Mouse (Mus musculus) neural tube, embryonic 13.5 days (tissue): ENCODE measurements around the gene Ctbp2. TPM values are rescaled to one million over a fixed set of nuclear protein-coding genes. Genes with fewer than 3 reads are reported as not detected.

Source experiments
- ATAC-seq: fragments of 200-750 bp; cut with Nextera tagmentation; 2 replicates; pipeline ENCODE4 v1.8.0; 2017; ENCODE audit warnings: low read depth, mild to moderate bottlenecking, moderate TSS enrichment, moderate library complexity
- H3K27ac ChIP-seq: fragments of 300-500 bp; sonication (generic); replicated peaks from 2 replicates; pipeline ENCODE4 v1.5.1; 2015; ENCODE audit warnings: moderate library complexity, mild to moderate bottlenecking, inconsistent platforms
- H3K27me3 ChIP-seq: fragments of 300-500 bp; sonication (generic); 2 replicates; pipeline ENCODE4 v1.6.1; 2015; ENCODE audit warnings: mild to moderate bottlenecking, inconsistent platforms
- H3K36me3 ChIP-seq: fragments of 300-500 bp; sonication (generic); 2 replicates; pipeline ENCODE4 v1.6.1; 2015; ENCODE audit warnings: mild to moderate bottlenecking, inconsistent platforms
- H3K4me1 ChIP-seq: fragments of 300-500 bp; sonication (generic); replicated peaks from 2 replicates; pipeline ENCODE4 v1.6.1; 2015; ENCODE audit warnings: inconsistent platforms
- H3K4me2 ChIP-seq: fragments of 300-500 bp; sonication (generic); 2 replicates; pipeline ENCODE4 v1.6.1; 2015; ENCODE audit warnings: inconsistent platforms, mild to moderate bottlenecking, moderate library complexity
- H3K4me3 ChIP-seq: fragments of 300-500 bp; sonication (generic); 2 replicates; pipeline ENCODE4 v1.5.1; 2015; ENCODE audit warnings: mild to moderate bottlenecking, inconsistent platforms
- H3K9ac ChIP-seq: fragments of 300-500 bp; sonication (generic); 2 replicates; pipeline ENCODE4 v1.6.1; 2015; ENCODE audit warnings: moderate library complexity, mild to moderate bottlenecking, inconsistent platforms
- H3K9me3 ChIP-seq: fragments of 300-500 bp; sonication (generic); 2 replicates; pipeline ENCODE4 v1.6.1; 2016; ENCODE audit warnings: inconsistent platforms
- WGBS: fragments of 180-500 bp; shearing (Covaris S2); methylation state at CpG from one replicate; pipeline ENCODE4 v1.1.7; 2015; 5-methylcytosine and 5-hydroxymethylcytosine counted together
- polyA plus RNA-seq: library from polyadenylated mRNA; unstranded; fragments of >200 nt; fragmentation: Nextera tagmentation; extraction: Ambion mirVana; gene quantifications from 2 replicates; pipeline ENCODE4 v1.2.1, GENCODE M21; 2015

The Ctbp2 gene
- polyA plus RNA-seq, 1 experiment from 2014 or later = 73.1 TPM

DNA sequence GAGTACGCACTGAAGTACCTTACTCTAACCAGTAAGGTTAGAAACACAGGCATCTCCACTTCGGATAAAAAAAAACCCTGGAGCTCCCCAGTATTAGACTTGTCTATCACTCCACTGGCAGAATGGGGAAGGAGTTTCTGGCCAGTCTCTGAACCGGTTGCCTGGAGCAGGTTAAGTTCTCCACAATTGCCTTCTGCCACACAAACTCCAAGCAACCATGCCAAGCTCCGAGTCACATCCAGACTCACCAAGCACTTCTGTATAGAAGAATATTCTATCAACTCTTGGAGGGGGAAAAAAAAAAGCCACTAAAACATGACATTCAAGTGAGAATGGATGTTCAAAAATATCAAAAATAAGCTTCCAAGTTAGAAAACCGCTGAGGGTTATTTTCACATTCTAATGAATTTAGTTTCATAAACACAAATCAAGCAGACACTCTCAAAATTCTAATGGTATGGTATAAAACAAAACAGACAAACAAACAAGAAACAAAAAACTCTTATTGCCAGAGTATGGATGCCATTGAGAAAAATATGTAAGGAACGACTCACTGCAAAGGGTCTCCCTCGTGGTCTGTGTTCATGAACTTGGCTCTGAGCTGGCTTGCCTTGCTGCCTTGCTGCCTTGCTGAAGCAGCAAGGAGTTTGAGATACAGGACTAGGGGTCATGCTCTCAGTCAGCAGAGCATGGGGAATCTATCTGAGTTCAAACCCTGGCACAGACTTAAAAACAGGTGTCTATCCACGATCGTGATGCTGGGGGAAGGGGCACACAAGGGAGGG, 29.3 kb downstream of the Ctbp2 start:
- Histone ChIP-seq H3K4me3 (no peak overlapping the region), H3K27ac (no peak overlapping the region), H3K36me3 (no peaks in the 10 kb centered on the region), H3K9ac (no peak overlapping the region), H3K4me1 (peaks cover 53% of the 10 kb centered on the region), H3K27me3 (no peaks in the 10 kb centered on the region), H3K9me3 (no peaks in the 10 kb centered on the region), H3K4me2 (no peak overlapping the region)
- 87% methylated on average over 9 of the region's 9 CpGs for WGBS
- ATAC-seq = no peak

DNA sequence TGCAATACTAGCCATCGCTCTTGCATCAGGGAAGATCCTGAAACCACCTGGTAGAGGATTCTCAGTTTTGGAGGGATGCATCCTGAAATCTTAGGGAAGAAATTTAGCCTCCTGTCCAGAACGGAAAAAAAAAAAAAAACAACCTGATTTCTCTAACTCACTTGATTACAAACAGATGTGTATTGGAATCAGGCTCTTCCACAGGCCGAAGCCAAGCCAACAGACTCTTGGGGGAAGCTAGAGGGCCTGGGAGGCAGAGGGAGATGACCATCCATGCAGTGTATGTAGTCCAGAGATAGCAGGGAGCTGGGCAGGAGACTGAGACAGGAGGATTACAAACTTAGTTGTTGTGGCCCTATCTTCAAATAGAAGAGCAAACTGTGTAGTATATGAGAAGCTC, 30.0 kb downstream of the Ctbp2 start:
- peaks cover 52% of the 10 kb centered on the region for H3K4me1 ChIP-seq
- no peak overlapping the region for H3K4me2 ChIP-seq
- no peak overlapping the region for H3K9ac ChIP-seq
- 86% methylated on average over 3 of the region's 3 CpGs for WGBS
- no peaks in the 10 kb centered on the region for H3K9me3 ChIP-seq
- H3K4me3 ChIP-seq = no peak overlapping the region
- no peaks in the 10 kb centered on the region for H3K36me3 ChIP-seq
- ATAC-seq = no peak
- no peaks in the 10 kb centered on the region for H3K27me3 ChIP-seq
- H3K27ac ChIP-seq = no peak overlapping the region

DNA sequence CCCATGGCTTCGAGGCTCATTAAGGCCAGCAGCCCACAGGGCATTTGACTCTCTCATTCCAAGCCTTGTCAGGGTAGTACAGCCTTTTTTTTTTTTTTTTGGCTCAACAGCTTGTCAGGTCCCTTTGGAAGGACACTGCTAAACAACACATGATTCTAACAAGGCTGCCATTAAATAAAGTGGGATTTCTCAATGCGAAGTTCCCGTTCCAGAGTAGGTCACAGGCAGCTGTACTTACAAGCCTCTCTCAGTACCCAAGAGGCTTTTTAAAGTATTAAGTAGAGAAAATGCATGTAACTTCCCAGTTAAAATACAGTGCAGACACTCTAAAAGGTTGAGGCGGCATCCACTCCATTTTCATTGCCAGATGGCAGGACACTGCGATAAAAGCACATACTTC, 30.4 kb downstream of the Ctbp2 start:
- WGBS = 86% methylated on average over 5 of the region's 5 CpGs
- no peak overlapping the region for H3K9ac ChIP-seq
- H3K27me3 ChIP-seq = no peaks in the 10 kb centered on the region
- no peak overlapping the region for H3K27ac ChIP-seq
- ATAC-seq = no peak
- H3K4me2 ChIP-seq = no peak overlapping the region
- H3K9me3 ChIP-seq = no peaks in the 10 kb centered on the region
- peaks cover 52% of the 10 kb centered on the region for H3K4me1 ChIP-seq
- H3K36me3 ChIP-seq = no peaks in the 10 kb centered on the region
- no peak overlapping the region for H3K4me3 ChIP-seq

- H3K27me3 ChIP-seq = no peaks in the 10 kb centered on the region
- peaks cover 47% of the 10 kb centered on the region for H3K4me1 ChIP-seq
- ATAC-seq = no peak
- 94% methylated on average over 4 of the region's 4 CpGs for WGBS
- no peak overlapping the region for H3K4me3 ChIP-seq
- H3K27ac ChIP-seq = no peak overlapping the region
- H3K9ac ChIP-seq = no peak overlapping the region
- H3K36me3 ChIP-seq = no peaks in the 10 kb centered on the region
- no peaks in the 10 kb centered on the region for H3K9me3 ChIP-seq
- no peak overlapping the region for H3K4me2 ChIP-seq
Measured at GRCm38 (mm10) chr7:133090641-133091040, 33.5 kb downstream of the Ctbp2 start.

DNA sequence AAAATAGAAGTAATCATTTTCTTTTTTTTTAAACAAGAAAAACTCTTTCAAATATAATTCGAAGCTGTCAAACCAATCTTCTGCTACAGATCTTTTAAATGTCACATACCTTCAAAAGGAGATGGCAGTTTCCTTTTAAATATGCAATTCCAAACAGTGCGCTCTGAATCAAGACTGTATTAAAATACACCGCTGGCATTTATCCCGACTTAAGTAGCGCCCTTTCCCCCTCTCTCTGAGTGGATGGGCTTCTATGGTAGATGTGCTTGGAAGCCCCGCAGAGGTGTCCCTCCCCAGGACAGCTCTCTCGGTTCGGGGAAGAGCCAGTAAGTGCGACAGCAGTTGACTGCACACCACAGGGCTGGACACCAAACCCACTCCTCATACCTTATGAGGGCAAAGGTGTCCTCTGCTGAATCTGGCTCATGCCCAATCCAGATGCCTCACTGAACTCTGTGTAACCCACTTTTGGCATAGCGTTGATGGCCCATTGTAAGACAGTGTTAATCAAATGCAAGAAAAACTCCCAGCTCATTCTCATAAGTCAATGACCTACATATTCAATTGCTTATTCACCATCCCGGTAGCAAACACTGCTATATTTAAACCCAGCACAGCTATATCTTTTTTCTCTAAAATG, 34.4 kb downstream of the Ctbp2 start:
- peaks cover 50% of the 10 kb centered on the region for H3K4me1 ChIP-seq
- WGBS = 74% methylated on average over 11 of the region's 11 CpGs

DNA sequence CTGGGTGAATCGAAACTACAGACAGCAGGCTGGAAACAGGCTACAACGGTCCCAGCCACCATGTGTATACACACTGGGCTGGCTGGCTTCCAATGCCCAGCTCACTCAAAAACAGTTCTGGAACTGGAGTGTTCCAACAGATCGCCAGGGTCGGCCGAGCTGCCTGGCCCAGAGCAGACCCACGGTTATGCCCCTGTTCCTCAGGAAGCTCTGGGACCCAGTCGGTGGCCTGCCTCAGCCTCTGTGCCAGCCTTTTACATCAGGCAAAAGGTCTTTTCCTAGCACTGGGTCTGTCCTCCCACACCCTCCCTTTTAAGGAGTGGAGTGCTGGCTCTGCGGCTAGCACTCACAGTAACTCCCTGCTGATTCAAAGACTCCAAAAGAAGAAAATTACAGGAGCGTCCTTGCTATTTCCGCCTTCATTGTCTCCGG, 35.3 kb downstream of the Ctbp2 start:
- peaks cover 53% of the 10 kb centered on the region for H3K4me1 ChIP-seq
- no peaks in the 10 kb centered on the region for H3K9me3 ChIP-seq
- H3K4me2 ChIP-seq = peak overlapping the region; percentile 9
- WGBS = 37% methylated on average over 11 of the region's 11 CpGs
- peak; percentile 58 for ATAC-seq
- H3K27me3 ChIP-seq = no peaks in the 10 kb centered on the region
- no peak overlapping the region for H3K4me3 ChIP-seq
- H3K27ac ChIP-seq = peak overlapping the region; percentile 43
- no peak overlapping the region for H3K9ac ChIP-seq
- no peaks in the 10 kb centered on the region for H3K36me3 ChIP-seq

More for the DNA sequence above, 34.4 kb downstream of the Ctbp2 start:
- Histone ChIP-seq H3K36me3 (no peaks in the 10 kb centered on the region), H3K27ac (no peak overlapping the region), H3K4me3 (no peak overlapping the region), H3K9me3 (no peaks in the 10 kb centered on the region), H3K4me2 (no peak overlapping the region), H3K27me3 (no peaks in the 10 kb centered on the region), H3K9ac (no peak overlapping the region)
- no peak for ATAC-seq

DNA sequence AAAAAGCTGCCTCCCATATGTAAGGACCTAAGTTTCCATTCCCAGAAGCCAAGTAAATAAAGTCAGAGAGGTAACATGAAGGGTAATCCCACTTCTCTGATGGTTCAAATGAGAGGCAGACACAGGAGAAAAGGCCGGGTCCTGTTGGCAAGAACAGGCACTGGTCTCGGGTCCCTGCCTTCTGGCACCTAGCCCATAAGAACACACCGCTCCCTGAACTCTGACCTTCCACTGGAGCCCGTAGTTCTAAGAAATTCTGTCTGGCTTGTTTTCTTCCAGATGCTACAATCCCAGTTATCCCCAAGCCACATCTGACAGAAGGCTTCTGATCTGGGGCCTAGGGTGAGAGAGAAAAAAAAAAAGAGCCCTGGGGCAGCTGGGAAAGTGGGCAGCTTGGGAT, 35.7 kb downstream of the Ctbp2 start:
- Histone ChIP-seq H3K27me3 (no peaks in the 10 kb centered on the region), H3K27ac (peak overlapping the region; percentile 43), H3K4me1 (peaks cover 53% of the 10 kb centered on the region), H3K4me2 (peak overlapping the region; percentile 9), H3K9me3 (no peaks in the 10 kb centered on the region), H3K4me3 (no peak overlapping the region), H3K36me3 (no peaks in the 10 kb centered on the region), H3K9ac (no peak overlapping the region)
- ATAC-seq = no peak
- 61% methylated on average over 4 of the region's 4 CpGs for WGBS

DNA sequence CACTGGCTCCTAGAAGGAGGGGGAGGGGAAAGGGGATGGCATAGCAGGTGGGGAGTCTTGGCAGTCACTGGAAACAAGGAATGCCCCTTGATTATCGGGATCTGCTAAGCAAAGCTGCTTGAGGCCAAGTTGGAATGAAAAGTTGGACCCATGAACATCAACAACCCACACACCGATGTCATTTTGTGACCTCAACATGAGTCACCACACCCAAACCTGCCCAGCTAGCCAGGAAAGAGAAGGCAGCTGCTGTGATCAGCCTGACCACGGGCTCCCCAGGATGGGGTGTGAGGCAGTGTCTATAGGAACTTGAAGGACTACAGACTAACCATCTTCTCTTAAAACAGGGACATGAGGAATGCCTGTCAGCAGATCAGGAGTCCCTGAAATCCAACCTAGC, 38.7 kb downstream of the Ctbp2 start:
- Histone ChIP-seq H3K9ac (no peak overlapping the region), H3K27ac (no peak overlapping the region), H3K9me3 (no peaks in the 10 kb centered on the region), H3K36me3 (no peaks in the 10 kb centered on the region), H3K4me3 (no peak overlapping the region), H3K27me3 (no peaks in the 10 kb centered on the region), H3K4me2 (no peak overlapping the region), H3K4me1 (peaks cover 76% of the 10 kb centered on the region)
- ATAC-seq = no peak
- WGBS = 88% methylated on average over 3 of the region's 3 CpGs

DNA sequence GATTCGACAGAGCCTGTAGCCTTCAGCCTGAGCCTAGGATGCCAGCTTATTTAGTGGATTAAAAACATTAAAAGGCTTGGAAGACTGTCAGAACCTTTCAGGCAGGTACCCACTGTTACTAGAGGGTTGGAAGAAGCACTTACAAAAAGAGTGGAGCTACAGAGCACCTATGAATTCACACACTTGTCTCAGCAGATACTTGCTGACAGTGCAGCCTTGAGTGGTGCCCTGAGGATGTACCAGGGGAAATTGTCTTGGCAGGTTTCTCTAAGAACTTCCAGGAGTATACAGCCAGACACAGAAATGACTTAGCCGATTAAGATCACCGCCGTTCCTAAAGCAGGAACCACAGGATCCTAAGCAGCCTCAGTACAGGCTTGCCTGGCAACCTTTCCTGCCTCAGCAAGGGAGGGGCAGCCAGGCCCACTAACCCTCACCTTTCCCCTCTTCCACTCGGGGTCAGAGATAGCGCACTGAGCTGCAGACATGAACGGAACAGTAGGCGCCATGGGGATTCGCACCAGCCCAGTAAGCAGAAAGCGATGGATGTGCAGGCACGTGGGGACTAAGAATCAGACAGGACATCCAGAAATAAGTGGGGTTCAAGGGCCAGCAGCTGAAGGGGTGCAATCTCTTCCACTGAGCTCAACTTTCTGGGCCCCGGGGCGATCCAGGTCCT, 40.1 kb downstream of the Ctbp2 start:
- Histone ChIP-seq H3K9ac (no peak overlapping the region), H3K27ac (no peak overlapping the region), H3K36me3 (no peaks in the 10 kb centered on the region), H3K27me3 (no peaks in the 10 kb centered on the region), H3K4me1 (peaks cover 66% of the 10 kb centered on the region), H3K4me3 (no peak overlapping the region), H3K4me2 (no peak overlapping the region), H3K9me3 (no peaks in the 10 kb centered on the region)
- WGBS = 88% methylated on average over 13 of the region's 13 CpGs
- ATAC-seq = no peak

GRCm38 (mm10) chr7:133078929-133079328, 45.2 kb downstream of the Ctbp2 start:
- H3K4me1 ChIP-seq = peaks cover 58% of the 10 kb centered on the region
- 78% methylated on average over 1 of the region's 1 CpGs for WGBS
- no peak for ATAC-seq
- no peak overlapping the region for H3K4me3 ChIP-seq
- H3K9me3 ChIP-seq = no peaks in the 10 kb centered on the region
- no peak overlapping the region for H3K27ac ChIP-seq
- no peak overlapping the region for H3K4me2 ChIP-seq
- H3K9ac ChIP-seq = no peak overlapping the region
- H3K36me3 ChIP-seq = peaks cover 5% of the 10 kb centered on the region; the same call in 1 of the 2 replicates
- H3K27me3 ChIP-seq = no peaks in the 10 kb centered on the region

DNA sequence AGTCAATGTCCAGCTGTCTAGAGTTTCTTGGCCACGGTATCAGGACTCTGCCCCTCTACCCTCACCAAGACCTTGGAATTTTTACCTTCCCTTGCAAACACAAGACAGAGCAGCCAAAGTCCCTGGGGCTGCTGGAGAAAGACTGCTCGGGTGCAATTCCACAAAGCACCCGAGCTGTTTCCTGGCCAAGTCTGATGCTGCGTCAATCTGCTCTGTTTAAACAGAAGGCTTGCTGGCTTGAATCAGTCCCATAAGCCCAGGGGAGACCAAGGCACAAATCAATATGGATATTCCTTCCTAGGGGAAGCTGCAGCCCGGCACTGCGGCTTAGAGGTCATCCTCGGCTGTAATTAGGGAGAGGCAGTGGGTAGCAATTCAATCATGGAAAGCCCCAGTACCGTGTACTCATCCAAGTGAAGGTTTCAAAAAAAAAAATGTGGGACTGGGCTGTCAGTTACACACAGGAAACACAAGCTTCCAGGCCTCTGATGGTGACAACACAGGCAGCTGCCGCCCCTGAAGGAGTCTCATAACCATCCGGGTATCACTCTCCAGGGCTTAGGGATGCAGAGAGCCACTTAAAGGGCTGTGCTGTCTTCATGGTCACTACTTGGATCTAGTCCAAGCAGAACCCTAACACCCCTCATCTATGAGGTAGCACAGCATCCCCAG, 49.6 kb downstream of the Ctbp2 start:
- H3K36me3 ChIP-seq = peaks cover 5% of the 10 kb centered on the region; the same call in 1 of the 2 replicates
- H3K4me3 ChIP-seq = no peak overlapping the region
- H3K4me1 ChIP-seq = peaks cover 64% of the 10 kb centered on the region
- no peak overlapping the region for H3K9ac ChIP-seq
- 35% methylated on average over 10 of the region's 10 CpGs for WGBS
- H3K27me3 ChIP-seq = no peaks in the 10 kb centered on the region
- no peak for ATAC-seq
- peak overlapping the region; percentile 55 for H3K27ac ChIP-seq
- no peak overlapping the region for H3K4me2 ChIP-seq
- no peaks in the 10 kb centered on the region for H3K9me3 ChIP-seq

DNA sequence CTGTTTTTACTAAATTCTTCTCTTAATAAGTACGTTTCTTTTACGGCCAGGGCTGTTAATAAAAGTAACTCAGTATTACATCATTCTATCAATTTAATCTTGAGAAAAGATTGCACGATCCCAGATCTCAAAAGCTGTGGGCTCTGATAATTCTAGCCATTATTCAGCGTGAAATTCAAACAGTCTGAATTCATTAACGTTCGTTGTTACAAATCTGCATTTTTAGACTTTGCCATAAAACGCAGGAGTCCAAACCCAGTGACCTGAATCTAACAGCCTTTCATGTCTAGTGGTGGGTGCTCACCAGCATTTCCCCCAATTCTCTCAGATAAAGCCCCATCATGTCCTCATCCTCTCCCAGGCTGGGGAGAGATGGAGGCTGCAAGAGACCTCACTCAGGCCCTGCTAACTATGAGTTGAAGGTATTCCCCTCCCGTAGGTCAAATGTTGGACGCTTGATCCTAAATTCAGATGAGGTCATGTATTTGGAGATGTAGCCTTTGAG, 51.0 kb downstream of the Ctbp2 start:
- Histone ChIP-seq H3K36me3 (no peaks in the 10 kb centered on the region), H3K4me3 (no peak overlapping the region), H3K4me1 (peaks cover 78% of the 10 kb centered on the region), H3K27ac (no peak overlapping the region), H3K9me3 (no peaks in the 10 kb centered on the region), H3K4me2 (no peak overlapping the region), H3K9ac (no peak overlapping the region; the same call in 1 of the 2 replicates), H3K27me3 (no peaks in the 10 kb centered on the region)
- WGBS = 32% methylated on average over 9 of the region's 9 CpGs
- no peak for ATAC-seq
